Mouse (Mus musculus) frontal cortex, postnatal 25 days (tissue): ENCODE measurements around the gene Ubn1.

Experiments
- DNase-seq, 2 experiments: peaks; one replicate each; pipeline ENCODE4 v3.0.0; 2022; ENCODE audit warnings: low spot score in 2 of 2

Gene Ubn1

DNA sequence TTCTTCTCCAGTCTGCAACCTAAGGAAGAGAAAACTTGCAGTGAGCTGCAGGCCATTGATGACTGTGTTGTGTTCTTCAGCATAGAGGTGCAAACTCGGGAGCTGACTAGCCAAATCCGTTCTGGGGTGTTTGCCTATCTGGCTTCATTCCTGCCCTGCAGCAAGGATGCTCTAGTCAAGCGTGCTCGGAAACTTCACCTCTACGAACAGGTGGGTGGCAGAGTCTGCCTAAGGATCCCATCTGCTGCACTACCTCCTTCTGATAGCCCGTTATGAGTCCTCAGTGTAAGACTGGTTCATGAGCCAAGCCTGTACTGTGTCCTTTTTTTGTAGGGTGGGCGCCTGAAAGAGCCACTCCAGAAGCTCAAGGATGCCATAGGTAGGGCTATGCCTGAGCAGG lies 22.1 kb downstream of the Ubn1 start:
- no peak for DNase-seq

- DNase-seq, result no peak
Measured at GRCm38 (mm10) chr16:5074341-5074740, 24.5 kb downstream of the Ubn1 start.

DNA sequence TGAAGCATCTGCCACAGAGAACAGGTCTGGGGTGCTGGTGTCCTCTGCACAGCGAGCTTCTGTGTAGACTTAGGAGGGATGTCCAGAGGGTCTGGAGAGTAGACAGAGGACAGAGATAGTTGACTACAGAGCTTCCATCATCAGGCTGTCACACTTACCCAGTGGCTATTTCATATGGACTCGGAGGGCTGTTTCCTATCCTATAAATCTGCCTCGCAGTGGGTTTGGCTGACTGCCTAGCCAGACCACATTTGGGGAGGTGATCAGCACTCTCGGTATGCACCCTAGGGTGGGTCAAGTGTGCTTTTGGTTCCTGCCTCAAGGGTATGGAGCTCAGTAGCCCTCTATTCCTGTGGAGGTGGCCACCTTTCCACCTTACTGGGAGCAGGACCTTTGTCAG lies 35.3 kb downstream of the Ubn1 start:
- DNase-seq, result no peak

DNA sequence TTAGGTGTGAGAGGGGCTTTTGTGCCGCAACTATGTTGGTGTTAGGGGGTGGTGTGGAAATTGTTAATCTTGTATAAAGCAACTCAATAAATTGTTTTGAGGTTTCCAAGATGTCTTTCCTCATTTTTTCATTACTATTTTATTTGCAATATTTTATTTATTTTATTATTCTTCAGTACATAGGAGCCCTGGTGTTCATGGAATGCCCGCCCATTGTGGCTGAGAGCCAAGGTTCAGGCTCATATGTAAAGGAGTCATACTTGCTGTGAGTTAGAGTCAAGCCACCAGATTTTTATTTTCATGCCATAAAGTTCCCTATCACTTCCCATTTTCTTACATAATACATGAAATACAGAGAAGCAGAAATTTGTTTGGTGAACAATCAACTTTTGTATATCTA lies 36.3 kb downstream of the Ubn1 start:
- DNase-seq, result no peak

DNA sequence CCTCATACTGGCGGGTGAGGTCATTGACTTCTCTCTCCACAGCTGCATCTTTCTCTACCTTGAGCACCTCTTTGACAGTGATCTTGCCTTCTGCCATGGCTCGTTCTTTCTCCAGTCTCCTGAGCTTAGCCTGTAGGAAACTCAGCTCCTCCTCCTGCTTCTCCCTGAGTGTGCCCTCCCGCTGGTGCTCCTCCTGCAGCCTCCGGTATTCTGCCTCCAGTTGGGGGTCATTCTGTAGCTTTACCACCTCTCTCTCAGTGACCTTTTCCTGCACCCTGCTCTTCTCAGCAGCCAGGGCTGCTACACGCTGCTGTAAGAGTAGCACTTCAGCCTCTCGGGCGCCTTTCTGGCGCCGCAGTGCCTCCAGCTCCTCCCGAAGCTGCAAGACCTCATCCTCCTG lies 39.2 kb downstream of the Ubn1 start:
- DNase-seq, result no peak

DNA sequence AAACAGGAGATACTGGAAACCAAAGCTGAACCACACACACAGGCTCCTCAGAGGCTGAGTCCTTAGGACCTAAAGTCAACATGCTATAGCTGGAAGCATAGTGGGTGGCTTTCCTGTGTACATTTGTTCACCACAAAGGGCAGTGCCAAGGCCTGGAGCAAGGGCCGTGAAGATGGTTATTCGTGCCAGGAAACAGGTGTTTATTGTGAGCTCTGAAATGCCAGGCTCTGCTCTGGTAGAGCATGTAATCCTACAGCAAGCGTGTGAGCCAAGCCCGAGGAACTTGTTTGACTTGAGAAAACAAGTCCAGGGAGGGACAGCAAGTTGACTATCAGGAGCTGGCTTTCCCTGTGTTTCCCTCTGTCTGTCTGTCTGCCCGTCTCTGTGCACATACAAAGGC lies 43.4 kb downstream of the Ubn1 start:
- DNase-seq, result no peak

DNA sequence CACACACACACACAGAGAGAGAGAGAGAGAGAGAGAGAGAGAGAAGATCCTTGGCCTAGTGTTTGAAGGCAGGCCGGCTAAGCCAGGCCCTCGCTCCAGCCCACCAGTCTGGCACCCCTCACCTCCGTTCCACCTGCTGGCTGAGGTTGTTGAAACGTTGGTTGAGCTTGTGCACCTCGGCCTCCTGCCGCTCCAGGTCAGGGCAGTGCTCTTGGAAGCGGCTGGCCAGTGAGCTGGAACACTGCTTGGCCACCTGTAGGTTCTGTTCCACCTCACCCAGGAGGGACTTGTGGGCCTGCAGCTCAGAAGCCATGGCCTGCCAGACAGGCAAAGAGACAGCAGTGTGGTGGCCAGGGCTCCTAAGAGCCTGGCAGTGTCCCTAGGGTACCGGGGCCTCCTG lies 46.6 kb downstream of the Ubn1 start:
- DNase-seq, result no peak

- DNase-seq, result no peak
Measured at GRCm38 (mm10) chr16:5101000-5101399, 51.1 kb downstream of the Ubn1 start.

DNA sequence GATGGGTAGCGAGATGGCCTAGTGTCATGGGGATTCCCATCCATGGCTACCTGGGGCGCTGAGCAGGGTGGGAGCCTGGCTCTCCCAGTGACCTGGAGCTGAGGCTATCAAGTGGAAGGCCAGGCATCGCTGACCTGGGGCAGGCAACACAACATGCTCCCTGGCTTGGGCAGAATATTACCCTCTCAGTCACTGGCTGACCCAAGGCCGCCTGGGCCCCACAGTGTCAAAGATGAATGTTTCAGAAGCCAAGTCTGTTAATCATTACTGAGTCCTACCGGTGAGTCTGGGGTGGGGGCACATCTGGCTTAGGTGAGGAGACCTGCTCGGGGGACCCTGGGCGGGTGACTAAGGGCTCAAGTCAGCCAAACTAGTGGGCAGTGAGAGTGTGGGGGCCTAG lies 60.0 kb downstream of the Ubn1 start:
- DNase-seq, result no peak

GRCm38 (mm10) chr16:5111021-5111420 lies 61.2 kb downstream of the Ubn1 start:
- no peak for DNase-seq

DNA sequence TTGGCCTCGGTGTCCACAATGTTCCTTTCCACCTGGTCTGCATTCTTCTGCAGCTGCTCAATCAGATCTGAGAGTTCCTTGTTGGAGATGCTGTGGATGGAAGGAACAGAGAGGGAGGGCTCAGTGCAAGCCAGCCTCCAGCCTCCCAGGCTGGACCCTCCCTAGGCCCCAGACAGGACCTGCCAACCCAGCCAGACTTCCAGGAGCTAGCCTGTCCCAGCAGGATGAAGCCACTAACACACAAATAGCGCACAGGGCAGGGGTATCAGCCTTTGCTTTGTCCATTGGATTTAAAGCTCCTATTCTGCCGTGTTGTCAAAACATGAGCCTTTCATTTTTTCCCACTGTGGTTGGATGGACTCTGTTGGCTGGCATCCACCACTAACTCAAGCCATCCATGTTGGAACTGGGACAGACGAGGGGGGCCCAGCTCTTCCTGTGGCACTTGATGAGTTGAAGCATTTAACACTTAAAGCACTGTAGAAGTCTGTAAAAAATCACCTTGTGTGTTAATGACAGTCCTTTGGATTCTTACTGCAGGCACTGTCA lies 63.2 kb downstream of the Ubn1 start:
- DNase-seq, result no peak

GRCm38 (mm10) chr16:5113582-5113981 lies 63.7 kb downstream of the Ubn1 start:
- DNase-seq, result no peak

DNA sequence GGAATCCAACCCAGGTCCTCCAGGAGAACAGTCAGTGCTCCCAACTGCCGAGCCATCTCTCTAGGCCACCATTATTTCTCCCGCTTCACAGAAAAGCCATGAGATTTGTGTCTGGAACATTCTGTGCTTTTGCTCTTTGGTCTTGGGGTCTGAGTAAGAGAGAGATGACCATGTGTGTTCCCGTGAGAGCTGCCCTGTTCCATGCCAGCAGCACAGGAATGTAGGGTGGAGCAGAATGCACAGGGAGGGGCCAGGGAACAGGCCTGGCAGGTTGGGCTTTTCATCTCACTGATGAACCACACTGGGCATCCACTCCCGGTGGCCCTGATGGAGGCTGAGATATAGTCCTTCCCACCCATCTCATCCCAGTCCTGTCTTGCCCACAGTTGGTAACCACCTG lies 69.5 kb downstream of the Ubn1 start:
- DNase-seq, result no peak

DNA sequence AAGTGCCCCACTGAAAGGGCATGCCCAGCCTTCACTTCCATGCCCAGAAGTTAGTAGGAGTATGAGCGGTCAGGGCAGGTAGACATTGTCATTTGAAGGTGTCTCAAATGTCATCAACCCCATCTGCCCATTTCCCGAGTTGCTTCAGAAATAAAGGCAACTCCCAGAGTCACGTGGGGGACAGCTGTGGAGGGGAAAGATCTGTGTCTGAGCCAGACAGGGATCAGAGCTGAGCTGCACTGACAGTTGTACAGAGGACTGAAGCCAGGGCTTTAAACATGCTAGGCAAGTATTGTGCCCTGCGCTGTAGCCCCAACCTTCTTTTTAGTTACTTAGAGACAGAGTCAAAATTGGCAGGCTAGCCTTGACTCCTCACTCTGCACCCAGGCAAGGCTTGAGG lies 70.0 kb downstream of the Ubn1 start:
- no peak for DNase-seq

DNA sequence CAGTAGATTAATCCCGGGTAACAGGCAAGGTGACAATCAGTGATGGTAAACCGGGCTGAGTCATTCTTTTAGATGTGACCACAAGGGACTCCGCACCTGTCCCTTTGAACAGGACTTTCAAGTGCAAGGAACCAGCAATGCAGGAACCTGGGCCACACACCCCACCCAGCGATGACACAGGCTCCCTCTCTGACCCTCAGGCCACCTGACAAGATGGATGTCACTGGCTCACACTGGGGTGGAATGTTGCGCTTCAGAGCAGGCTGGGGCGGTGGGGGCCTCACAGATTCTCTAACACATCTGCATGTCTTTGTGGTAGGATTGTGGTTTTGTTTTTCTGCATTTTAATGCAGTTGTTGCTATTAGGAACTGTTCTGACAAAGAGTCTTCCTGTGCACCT lies 73.6 kb downstream of the Ubn1 start:
- DNase-seq, result no peak

DNA sequence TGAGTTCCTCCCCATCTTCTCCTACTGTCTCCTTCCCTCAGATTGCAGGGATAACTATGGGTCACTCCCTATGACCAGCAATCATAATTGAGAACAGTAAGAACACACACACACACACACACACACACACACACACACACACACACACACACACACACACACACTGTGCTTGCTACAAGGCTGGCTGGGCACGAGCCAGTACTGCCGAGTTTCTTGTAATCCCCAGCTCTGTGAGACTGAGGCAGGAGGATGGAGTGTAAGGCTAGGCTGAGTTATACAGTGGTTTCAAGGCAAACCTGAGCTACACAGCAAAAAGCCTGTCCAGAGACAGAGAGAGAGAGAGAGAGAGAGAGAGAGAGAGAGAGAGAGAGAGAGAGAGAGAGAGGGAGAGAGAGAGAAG lies 80.3 kb downstream of the Ubn1 start:
- no peak for DNase-seq

- DNase-seq, result no peak
Measured at GRCm38 (mm10) chr16:5130766-5131165, 80.9 kb downstream of the Ubn1 start.

- DNase-seq, result no peak
Measured at GRCm38 (mm10) chr16:5131251-5131922, 81.5 kb downstream of the Ubn1 start.

DNA sequence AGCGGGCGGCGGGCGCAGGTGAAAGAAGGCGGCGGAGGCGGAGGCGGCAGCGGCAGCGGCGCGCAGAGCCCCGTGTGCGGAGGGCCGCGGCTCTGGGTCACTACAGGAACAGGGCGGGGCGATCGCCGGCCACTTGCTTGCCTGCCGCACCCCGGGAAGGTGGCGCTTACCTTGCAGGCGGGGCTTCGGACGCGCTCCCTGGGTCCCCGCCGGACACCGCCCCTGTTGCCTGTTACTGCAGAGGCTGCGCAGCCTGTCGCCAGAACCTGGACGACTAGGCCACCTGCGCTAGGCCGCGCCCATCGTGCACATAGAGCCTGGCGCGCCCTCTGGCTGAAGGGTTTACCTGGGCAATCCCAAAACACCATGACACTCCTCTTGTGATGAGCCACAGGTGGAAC lies 82.5 kb downstream of the Ubn1 start, which contains the start of gene Ppl:
Gene Ppl (minus strand): TSS at position 21 of the 401 bp plus-strand sequence.
- DNase-seq, result no peak

- peak in 1 of 2 experiments; percentile 30 for DNase-seq
Measured at GRCm38 (mm10) chr16:5134623-5135330, 84.9 kb downstream of the Ubn1 start.

GRCm38 (mm10) chr16:5135551-5136261 lies 85.8 kb downstream of the Ubn1 start:
- no peak for DNase-seq
